In the genomic region with DNA sequence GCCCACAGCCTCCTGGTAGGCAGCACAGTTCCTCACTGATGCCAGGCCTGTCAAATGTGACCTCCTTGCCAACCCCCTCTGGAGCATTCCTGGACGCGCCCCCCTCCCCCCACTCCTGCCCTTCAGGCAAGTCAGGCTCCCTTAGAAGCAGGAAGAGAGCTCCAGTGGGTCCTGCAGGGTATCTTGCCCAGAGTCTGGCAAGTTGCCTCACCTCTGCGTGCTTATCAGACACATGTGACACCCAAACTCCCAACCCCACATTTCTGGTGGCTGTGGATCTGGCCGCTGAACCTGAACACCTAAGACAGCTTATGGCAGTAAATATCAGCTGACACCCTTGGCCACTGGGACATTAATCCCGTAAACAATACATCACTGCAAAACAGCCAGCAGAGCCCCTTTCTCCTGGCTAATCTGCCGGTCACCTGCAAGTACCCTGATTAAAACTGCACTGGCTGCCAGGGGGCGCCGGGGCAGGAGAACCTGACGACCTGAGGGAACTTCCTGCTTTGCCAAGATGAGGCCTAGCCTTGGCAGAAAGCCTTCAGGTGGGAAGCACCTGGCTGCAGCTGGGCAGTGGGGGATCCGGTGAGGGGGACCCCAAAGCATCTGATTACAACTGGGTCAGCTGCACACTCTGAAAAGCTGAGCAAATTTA, we compare ENCODE assay signal across 7 mouse cellular contexts. TPM values are rescaled to one million over a fixed set of nuclear protein-coding genes. Genes with fewer than 3 reads are reported as not detected.
DNase-seq lines count a peak whose midpoint lies in the region; ATAC-seq and TF ChIP-seq lines count a peak whose summit lies in the region.

No protein-coding gene starts in this region.

- H3K9me3 ChIP-seq in hindbrain, embryonic 16.5 days (ENCODE audit: control insufficient read depth, low read length), result no peaks in the 10 kb centered on the region
- no peaks in the 10 kb centered on the region for H3K9me3 ChIP-seq in liver, embryonic 14.5 days (ENCODE audit: control insufficient read depth, low read length)
- H3K9me3 ChIP-seq in stomach, embryonic 16.5 days (replicated peaks; ENCODE audit: control insufficient read depth, low read length), result no peaks in the 10 kb centered on the region

- peak; percentile 62 for DNase-seq in retina, adult 2 months (ENCODE audit: low read depth, low spot score)
- no peak for DNase-seq in retina, embryonic 14.5 days (ENCODE audit: low spot score)
- DNase-seq in liver, embryonic 14.5 days (ENCODE audit: low read depth in 3 of 3, low spot score in 3 of 3), result peak in 1 of 3 experiments; percentile 27
- no peak for DNase-seq in adipocyte (ENCODE audit: low spot score)

- 12% methylated on average over 10 of the region's 10 CpGs for WGBS in hindbrain, embryonic 16.5 days
- WGBS in liver, embryonic 14.5 days (ENCODE audit: insufficient replicate concordance), result 11% methylated on average over 10 of the region's 10 CpGs
- WGBS in stomach, embryonic 16.5 days, result 16% methylated on average over 10 of the region's 10 CpGs

- TF ChIP-seq CTCF in liver, embryonic 14.5 days (IDR thresholded peaks at IDR 0.05; ENCODE audit: low read depth), result 0 out of 2 replicates have a peak, but pooled peaks have one; percentile 6

- H3K9ac ChIP-seq in hindbrain, embryonic 16.5 days (ENCODE audit: low read depth, low read length), result peak overlapping the region; percentile 36
- H3K9ac ChIP-seq in liver, embryonic 14.5 days (replicated peaks), result peak overlapping the region; percentile 7
- H3K9ac ChIP-seq in stomach, embryonic 16.5 days (ENCODE audit: low read length), result peak overlapping the region; percentile 60

- ATAC-seq in erythroid progenitor cell, adult 5-6 weeks (replicated peaks; ENCODE audit: low FRiP score, poor library complexity, severe bottlenecking), result peak; percentile 70
- no peak for ATAC-seq in hindbrain, embryonic 16.5 days
- ATAC-seq in liver, embryonic 14.5 days (ENCODE audit: insufficient read depth), result peak; percentile 66
- no peak for ATAC-seq in stomach, embryonic 16.5 days (ENCODE audit: insufficient read depth, low FRiP score)

- TF ChIP-seq EP300 in liver, embryonic 14.5 days (IDR thresholded peaks at IDR 0.05; ENCODE audit: low read depth), result peak; percentile 29; the same call in 1 of the 2 replicates

- H3K36me3 ChIP-seq in hindbrain, embryonic 16.5 days (ENCODE audit: control insufficient read depth, insufficient read depth, low read length), result no peaks in the 10 kb centered on the region
- H3K36me3 ChIP-seq in liver, embryonic 14.5 days (replicated peaks; ENCODE audit: control insufficient read depth, insufficient read depth, low read depth), result no peaks in the 10 kb centered on the region
- H3K36me3 ChIP-seq in stomach, embryonic 16.5 days (ENCODE audit: control insufficient read depth, insufficient read depth, low read length), result no peaks in the 10 kb centered on the region

- no peaks in the 10 kb centered on the region for H3K27me3 ChIP-seq in hindbrain, embryonic 16.5 days (replicated peaks; ENCODE audit: control insufficient read depth, insufficient read depth, low read length)
- no peaks in the 10 kb centered on the region for H3K27me3 ChIP-seq in liver, embryonic 14.5 days (ENCODE audit: control insufficient read depth, insufficient read depth, low read length)
- no peaks in the 10 kb centered on the region for H3K27me3 ChIP-seq in stomach, embryonic 16.5 days (ENCODE audit: control insufficient read depth, insufficient read depth, low read length)

- peaks cover 59% of the 10 kb centered on the region for H3K4me1 ChIP-seq in hindbrain, embryonic 16.5 days (ENCODE audit: control insufficient read depth, insufficient read depth, low read depth, low read length)
- peaks cover 20 to 37% of the 10 kb centered on the region in 2 experiments for H3K4me1 ChIP-seq in liver, embryonic 14.5 days (replicated peaks; ENCODE audit: control insufficient read depth in 2 of 2, insufficient read depth in 2 of 2, low read length in 1 of 2)
- H3K4me1 ChIP-seq in stomach, embryonic 16.5 days (ENCODE audit: control insufficient read depth, insufficient read depth, low read length), result peaks cover 60% of the 10 kb centered on the region

- H3K4me2 ChIP-seq in hindbrain, embryonic 16.5 days (ENCODE audit: low read length), result no peak overlapping the region
- peak overlapping the region; percentile 37 for H3K4me2 ChIP-seq in liver, embryonic 14.5 days (ENCODE audit: low read depth)
- 0 out of 2 replicates have a peak overlapping the region, but pooled peaks have one; percentile 12 for H3K4me2 ChIP-seq in stomach, embryonic 16.5 days (ENCODE audit: low read depth, low read length)

- H3K27ac ChIP-seq in hindbrain, embryonic 16.5 days (ENCODE audit: low read depth, low read length), result peak overlapping the region; percentile 57
- peak overlapping the region; percentile 25; the same call in 1 of the 2 replicates for H3K27ac ChIP-seq in liver, embryonic 14.5 days
- peak overlapping the region; percentile 84 for H3K27ac ChIP-seq in stomach, embryonic 16.5 days (ENCODE audit: low read length)

- H3K4me3 ChIP-seq in hindbrain, embryonic 16.5 days (ENCODE audit: low read length), result no peak overlapping the region
- H3K4me3 ChIP-seq in liver, embryonic 14.5 days (ENCODE audit: insufficient read depth in 1 of 2, low read depth in 2 of 2, low read length in 2 of 2), result no peak overlapping the region
- no peak overlapping the region for H3K4me3 ChIP-seq in stomach, embryonic 16.5 days (replicated peaks; ENCODE audit: low read length)

RNA-seq across cellular contexts. Expression of a gene that starts 30.7 kb away (rescaled TPM):
- 4.2 and 9.4 TPM in 2 replicates for total RNA-seq in erythroid progenitor cell, adult 5-6 weeks (2015; ENCODE audit: low replicate concordance)
- 5.5 and 7.7 TPM in 2 replicates for total RNA-seq in erythroid progenitor cell, adult 5-6 weeks (2017; ENCODE audit: low replicate concordance)
- polyA plus RNA-seq in hindbrain, embryonic 16.5 days (2015; fragmentation: Nextera tagmentation; extraction: Ambion mirVana), result 23.4 and 27.6 TPM in 2 replicates
- polyA plus RNA-seq in liver, embryonic 14.5 days (2012; rRNA removed), result 7.3 and 7.7 TPM in 2 replicates
- polyA plus RNA-seq in liver, embryonic 14.5 days (2014; fragmentation: Nextera tagmentation; extraction: Ambion mirVana), result 7.5 and 10.1 TPM in 2 replicates
- polyA plus RNA-seq in stomach, embryonic 16.5 days (2015; fragmentation: Nextera tagmentation; extraction: Ambion mirVana), result 11.8 and 16.2 TPM in 2 replicates

RNA-seq across cellular contexts. Expression of a gene that starts 40.8 kb away (rescaled TPM):
- total RNA-seq in erythroid progenitor cell, adult 5-6 weeks (2015; ENCODE audit: low replicate concordance), result 4.6 and 15.1 TPM in 2 replicates
- total RNA-seq in erythroid progenitor cell, adult 5-6 weeks (2017; ENCODE audit: low replicate concordance), result 6.7 and 24.4 TPM in 2 replicates
- polyA plus RNA-seq in hindbrain, embryonic 16.5 days (2015; fragmentation: Nextera tagmentation; extraction: Ambion mirVana), result 211 and 247 TPM in 2 replicates
- polyA plus RNA-seq in liver, embryonic 14.5 days (2012; rRNA removed), result 14.7 and 27.6 TPM in 2 replicates
- polyA plus RNA-seq in liver, embryonic 14.5 days (2014; fragmentation: Nextera tagmentation; extraction: Ambion mirVana), result 17.1 and 17.6 TPM in 2 replicates
- 98.1 and 105 TPM in 2 replicates for polyA plus RNA-seq in stomach, embryonic 16.5 days (2015; fragmentation: Nextera tagmentation; extraction: Ambion mirVana)

RNA-seq across cellular contexts. Expression of a gene that starts 41.0 kb away (rescaled TPM):
- total RNA-seq in erythroid progenitor cell, adult 5-6 weeks (2015; ENCODE audit: low replicate concordance), result 0.72 and 19.3 TPM in 2 replicates
- total RNA-seq in erythroid progenitor cell, adult 5-6 weeks (2017; ENCODE audit: low replicate concordance), result 0.98 and 5.8 TPM in 2 replicates
- polyA plus RNA-seq in hindbrain, embryonic 16.5 days (2015; fragmentation: Nextera tagmentation; extraction: Ambion mirVana), result 9.9 and 10.5 TPM in 2 replicates
- polyA plus RNA-seq in liver, embryonic 14.5 days (2012; rRNA removed), result 5.8 and 7.4 TPM in 2 replicates
- polyA plus RNA-seq in liver, embryonic 14.5 days (2014; fragmentation: Nextera tagmentation; extraction: Ambion mirVana), result 15.0 and 15.9 TPM in 2 replicates
- 16.6 and 19.3 TPM in 2 replicates for polyA plus RNA-seq in stomach, embryonic 16.5 days (2015; fragmentation: Nextera tagmentation; extraction: Ambion mirVana)

Comparison
In these comparisons a context has a peak if more than half of its experiments do, and no peak if none do; other contexts are left out.
1. ATAC-seq: peak in erythroid progenitor cell, adult 5-6 weeks (single experiment) and liver, embryonic 14.5 days (single experiment); none in hindbrain, embryonic 16.5 days (single experiment) and stomach, embryonic 16.5 days (single experiment).
2. H3K27ac ChIP-seq: peak in every context shown above with its lines; median percentile 84 in stomach, embryonic 16.5 days; 57 in hindbrain, embryonic 16.5 days; 25 in liver, embryonic 14.5 days.
3. H3K9ac ChIP-seq: peak in every context shown above with its lines; median percentile 60 in stomach, embryonic 16.5 days; 36 in hindbrain, embryonic 16.5 days; 7 in liver, embryonic 14.5 days.